Mouse (Mus musculus) adrenal gland, postnatal 0 days (tissue): ENCODE data around the gene Casd1. TPM values are rescaled to one million over a fixed set of nuclear protein-coding genes. Genes with fewer than 3 reads are reported as not detected.

Experiments
- polyA plus RNA-seq: library from polyadenylated mRNA; unstranded; fragments of >200 nt; fragmentation: Nextera tagmentation; extraction: Ambion mirVana; gene quantifications from 2 replicates; pipeline ENCODE4 v1.2.1, GENCODE M21; 2015

The Casd1 gene
- 23.5 and 28.0 TPM in 2 replicates for polyA plus RNA-seq

DNA sequence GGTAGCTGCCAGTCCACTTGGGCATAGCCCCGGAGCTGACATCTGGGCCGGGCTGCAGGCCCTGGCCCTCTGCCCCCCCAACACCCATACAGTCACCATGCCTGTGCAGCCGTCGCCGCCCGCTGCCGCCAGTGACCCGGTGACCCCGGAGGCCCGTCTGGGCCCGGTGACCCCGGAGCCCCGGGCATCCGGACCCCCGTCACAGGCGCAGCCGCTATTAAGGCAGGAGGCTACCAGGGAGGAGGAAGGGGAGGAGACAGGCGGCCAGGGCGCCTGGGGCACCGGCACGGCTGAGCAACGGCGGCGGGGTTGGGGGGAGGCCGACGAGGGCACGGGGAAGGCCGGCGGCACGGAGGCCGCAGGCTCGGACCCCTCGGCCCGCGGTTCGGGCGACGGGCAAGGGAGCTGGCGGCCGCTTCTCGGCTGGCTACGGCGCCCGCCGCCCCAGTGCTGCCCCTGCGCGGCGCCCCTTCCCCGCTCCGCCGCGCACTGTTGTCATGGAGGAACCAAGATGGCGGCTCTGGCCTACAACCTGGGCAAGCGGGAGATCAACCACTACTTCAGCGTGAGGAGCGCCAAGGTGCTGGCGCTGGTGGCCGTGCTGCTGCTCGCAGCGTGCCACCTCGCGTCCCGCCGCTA lies at the start of gene Casd1:
Gene Casd1 (plus strand): TSS at position 182 of the 639 bp plus-strand sequence.

Other genes with a start within 250 kb of the Casd1 start
- 425 and 541 TPM in 2 replicates for gene Col1a2, start 96.0 kb upstream of the Casd1 start, polyA plus RNA-seq
- gene Sgce, start 146.4 kb downstream of the Casd1 start, polyA plus RNA-seq: 107 and 118 TPM in 2 replicates
- gene Peg10, start 146.5 kb downstream of the Casd1 start, polyA plus RNA-seq: 9.9 and 22.5 TPM in 2 replicates